Mouse (Mus musculus) stomach, postnatal 0 days (tissue): Measurements from ENCODE around the gene Copa.

Source experiments
- CTCF ChIP-seq: IDR thresholded peaks from 2 replicates; pipeline ENCODE4 v1.5.1; 2016; ENCODE audit warnings: antibody characterized with exemption, low read depth, mild to moderate bottlenecking, moderate library complexity
- EP300 ChIP-seq: optimal IDR thresholded peaks from 2 replicates; pipeline ENCODE3; 2016; ENCODE audit warnings: antibody characterized with exemption

GRCm38 (mm10) chr1:172046938-172047337 lies 35.4 kb upstream of the Copa start:
- TF ChIP-seq CTCF (peak; percentile 89), EP300 (no peak)
